Mouse (Mus musculus) inflammation-experienced regulatory T-cells, adult 6 months (primary cell): ENCODE measurements at regions not wholly inside any gene's neighbourhood (a gene's known extent, or its start where the extent isn't known, plus 50 kb on each side); places are given as distances from the start of the nearest gene placed in this dataset.

ENCODE experiments used
- ATAC-seq: one replicate; pipeline ENCODE4 v1.8.0; 2017

DNA sequence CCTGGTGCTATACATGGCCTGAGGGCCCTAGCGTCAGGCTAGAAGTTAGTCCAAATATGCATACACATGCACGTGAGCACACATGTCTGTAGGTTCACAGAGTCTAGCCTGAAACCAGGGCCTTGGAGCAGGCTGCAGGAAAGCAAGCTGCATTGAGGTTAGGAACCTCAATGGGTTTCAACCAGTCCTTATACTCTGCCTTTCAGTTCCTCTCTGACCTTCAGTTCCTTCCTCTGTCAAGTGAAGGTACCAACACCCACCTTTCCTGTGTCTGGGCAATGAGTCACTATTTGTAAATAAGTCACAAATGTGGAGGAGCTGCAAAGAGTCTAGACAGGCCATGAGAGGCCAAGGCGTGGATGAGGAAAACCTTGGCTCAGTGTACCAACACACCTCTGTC, 89.1 kb upstream of the Zfp703 start:
- no peak for ATAC-seq

DNA sequence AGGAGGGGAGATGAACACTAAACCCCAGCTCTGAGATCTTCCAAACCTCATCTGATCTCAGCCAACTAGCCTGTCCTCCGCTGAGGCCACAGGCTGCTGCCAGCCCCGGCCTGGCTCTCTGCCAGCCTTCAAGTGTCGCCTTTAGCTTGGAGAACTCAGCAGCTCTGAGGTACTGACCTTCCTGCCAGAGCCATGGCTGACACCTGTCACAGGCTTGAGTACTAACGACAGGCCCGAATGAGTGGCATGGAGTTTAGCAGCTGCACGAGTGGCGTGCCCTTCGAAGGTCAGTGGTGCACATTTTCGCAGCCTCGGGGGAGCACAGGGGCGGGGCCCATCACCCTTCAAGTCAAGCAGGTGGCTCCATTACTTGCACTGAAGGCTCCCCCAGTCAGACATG, 85.2 kb upstream of the Zfp703 start:
- no peak for ATAC-seq

GRCm38 (mm10) chr8:26892380-26892779, 84.7 kb upstream of the Zfp703 start:
- no peak for ATAC-seq

DNA sequence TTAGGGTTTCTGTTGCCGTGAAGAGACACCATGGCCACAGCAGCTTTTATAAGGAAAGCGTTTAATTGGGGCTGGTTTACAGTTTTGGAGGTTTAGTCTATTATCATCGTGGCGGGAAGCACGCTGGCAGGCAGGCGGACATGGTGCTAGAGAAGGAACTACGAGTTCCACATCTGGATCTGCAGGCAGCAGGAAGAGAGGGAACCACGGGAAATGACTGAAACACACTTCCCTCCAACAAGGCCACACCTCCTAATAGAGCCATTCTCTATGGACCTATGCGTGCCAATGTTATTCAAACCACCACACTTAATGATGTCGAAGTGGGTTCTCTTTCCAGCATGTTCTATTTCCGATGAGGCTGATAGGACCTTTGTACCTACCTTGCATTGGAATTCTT, 81.3 kb upstream of the Zfp703 start:
- no peak for ATAC-seq

- ATAC-seq, result no peak
These were observed 73.8 kb upstream of the Zfp703 start for GRCm38 (mm10) chr8:26903289-26903688.

DNA sequence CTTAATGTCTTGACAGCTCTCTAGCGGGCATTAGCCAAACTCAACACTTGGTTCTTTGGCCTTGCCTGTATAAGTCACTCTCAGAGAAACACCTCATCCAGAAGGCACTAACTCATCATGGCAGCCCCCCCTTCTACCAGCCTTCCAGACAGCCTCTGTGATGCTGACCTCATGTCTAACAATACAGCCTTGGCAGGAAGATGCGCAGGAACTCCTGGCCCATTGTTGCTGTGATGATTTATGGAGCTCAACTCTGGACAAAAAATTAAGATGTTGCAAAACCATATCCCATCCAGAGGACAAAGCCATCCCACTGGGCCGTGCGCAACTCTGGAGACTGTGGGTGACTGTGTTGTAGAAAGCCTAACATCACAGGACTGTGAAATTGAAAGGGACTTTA, 70.9 kb upstream of the Zfp703 start:
- no peak for ATAC-seq

GRCm38 (mm10) chr8:26907347-26908170, 69.6 kb upstream of the Zfp703 start:
- no peak for ATAC-seq

DNA sequence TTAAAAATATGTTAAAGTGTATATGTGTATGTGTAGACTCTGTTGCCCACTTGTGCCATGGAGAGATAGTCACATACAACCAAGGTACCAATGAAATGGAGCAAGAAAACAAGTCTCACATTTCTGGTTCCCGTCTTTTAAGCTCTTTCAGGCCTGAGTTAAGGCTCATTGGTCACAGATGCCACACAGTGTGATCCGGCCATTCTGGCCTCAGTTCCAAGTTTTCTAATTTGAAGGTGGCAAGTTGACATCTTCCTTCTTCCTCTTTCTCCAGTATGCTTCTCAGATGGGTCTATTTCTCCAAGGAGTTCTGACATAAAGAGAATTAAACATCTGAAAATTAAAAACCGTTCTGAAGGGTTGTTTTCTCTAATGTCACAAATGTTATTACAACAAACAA, 66.9 kb upstream of the Zfp703 start:
- no peak for ATAC-seq

DNA sequence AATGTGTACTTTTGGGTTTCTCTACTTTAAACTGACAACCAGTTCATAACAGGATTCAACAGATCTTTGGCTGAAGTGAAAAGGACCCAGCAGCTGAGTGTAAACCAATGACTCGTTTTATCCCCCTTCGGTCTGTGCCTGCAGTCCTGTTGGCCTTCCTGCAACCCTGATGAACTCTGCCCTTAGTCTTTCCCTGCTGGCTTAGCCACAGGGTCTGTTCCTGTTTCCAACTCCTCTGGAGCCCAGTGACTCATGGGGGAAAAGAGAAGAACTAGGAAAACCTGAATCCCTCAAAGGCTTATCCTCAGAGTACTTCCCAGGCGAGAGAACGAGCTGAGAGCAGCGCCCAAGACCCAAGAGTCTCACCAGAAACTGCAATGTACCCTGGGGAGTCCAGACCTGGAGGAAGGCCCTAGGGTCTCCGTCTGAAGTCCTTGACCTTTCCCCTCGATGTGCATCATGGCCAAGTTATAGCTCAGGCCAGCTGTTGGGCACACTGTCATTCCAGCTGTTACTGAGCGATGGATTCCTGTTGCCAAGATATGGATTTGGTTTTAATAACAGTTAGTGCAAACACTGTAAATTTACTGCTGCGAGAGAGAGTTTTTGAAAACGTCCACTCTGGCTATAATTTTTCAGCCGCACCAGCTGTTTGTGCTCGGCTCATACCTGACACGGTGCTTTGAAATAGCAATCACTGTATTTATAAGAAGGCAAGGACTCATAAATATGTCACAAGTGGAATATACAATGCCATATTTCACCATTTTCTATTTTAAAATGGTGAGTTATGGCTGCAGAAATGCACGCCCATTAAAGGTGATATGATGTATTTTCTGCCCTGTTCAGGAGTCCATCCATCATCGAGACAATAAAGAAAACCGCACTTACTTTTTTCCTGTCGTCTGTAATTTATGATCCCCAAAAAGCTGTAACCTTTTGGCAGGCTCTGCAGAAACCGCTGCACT, 63.3 kb upstream of the Zfp703 start:
- ATAC-seq, result no peak

GRCm38 (mm10) chr8:26915731-26916130, 61.4 kb upstream of the Zfp703 start:
- no peak for ATAC-seq

DNA sequence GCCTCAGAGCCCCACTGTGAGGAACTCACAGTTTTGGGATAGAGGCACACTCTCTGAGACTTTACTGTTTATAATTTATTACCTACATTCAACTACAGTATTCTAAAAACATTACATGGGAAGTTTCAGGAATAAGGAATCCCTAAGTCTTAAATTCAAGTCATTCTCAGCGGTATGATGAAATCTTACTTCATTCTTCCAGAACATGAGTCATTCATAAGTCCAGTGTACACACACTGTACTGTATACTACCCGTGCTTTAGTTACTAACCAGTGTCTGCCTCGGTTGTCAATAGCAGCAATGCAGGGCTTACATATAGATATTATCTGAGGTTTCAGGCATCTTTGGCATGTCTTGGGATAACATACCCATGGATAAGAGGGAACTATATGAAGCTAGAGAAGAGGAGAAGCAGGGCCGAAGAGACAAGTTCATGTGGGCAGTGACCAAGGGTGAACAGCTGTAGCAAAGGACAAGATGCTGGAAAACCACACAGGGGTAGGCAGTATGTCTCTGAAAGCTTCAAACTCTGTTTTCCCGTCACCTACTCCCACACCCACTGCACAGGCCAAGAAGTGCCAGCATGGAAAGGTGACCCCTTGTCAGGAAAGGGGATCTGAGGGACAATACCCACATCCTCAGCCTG, 55.5 kb upstream of the Zfp703 start:
- no peak for ATAC-seq

- ATAC-seq, result no peak
These were observed 55.0 kb upstream of the Zfp703 start for GRCm38 (mm10) chr8:26922178-26922540.

DNA sequence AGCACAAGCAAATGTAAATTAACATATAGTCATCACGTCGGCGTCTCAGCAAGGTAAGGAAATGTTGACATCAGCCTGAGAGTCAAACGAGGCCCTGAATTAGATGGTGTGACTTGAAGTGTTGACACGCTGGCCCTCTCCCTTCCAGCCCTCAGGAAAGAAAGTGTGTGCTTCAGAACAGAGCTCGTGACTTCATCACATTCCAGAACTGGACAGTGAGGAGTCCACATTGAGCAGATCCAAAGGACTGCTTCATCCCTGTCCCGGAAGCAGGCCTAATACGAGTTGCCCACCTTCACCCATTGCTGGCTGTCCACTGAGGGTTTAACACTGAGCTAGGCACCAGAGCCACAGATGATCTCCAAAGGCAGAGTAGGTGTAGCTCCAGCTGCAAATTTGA, 54.0 kb upstream of the Zfp703 start:
- no peak for ATAC-seq
